Mouse (Mus musculus) bone marrow, adult 2 months (tissue): ENCODE data around the gene Ciart.

Experiments
- CTCF ChIP-seq: fragments of 200-500 bp; IDR thresholded peaks from 2 replicates; pipeline ENCODE4 v1.5.1; 2011; ENCODE audit warnings: low read length, control low read depth; ENCODE audit not compliant: control insufficient read depth, insufficient read depth
- POLR2A ChIP-seq: fragments of 200-500 bp; IDR thresholded peaks from 2 replicates; pipeline ENCODE4 v1.6.1; 2011; ENCODE audit warnings: low read depth, mild to moderate bottlenecking, control low read depth, low read length, borderline replicate concordance; ENCODE audit not compliant: control insufficient read depth

DNA sequence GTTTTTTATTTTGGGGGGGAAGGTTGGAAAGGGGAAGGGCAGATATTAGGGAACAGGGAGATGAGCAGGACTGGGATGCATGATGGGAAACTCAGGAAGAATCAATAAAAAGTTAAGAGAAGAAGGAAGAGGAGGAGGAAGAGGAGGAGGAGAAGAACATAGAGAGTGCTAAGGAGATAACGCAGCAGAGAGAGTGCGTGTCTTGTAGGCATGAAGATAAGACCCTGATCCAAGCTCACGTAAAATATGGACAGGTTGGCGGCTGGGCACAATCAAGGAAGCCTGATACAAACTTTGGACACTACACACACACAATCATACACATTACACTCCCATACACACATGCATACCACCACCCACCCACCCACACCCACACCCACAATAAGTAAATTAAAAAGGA is 32.7 kb upstream of the Ciart start:
- TF ChIP-seq CTCF (no peak), POLR2A (no peak)
